Mouse (Mus musculus): ENCODE results near the gene Plppr2.

GRCm38 (mm10) chr9:21943638-21944037 lies 6.8 kb downstream of the Plppr2 start:
- no peak for TF ChIP-seq MAFK (IDR thresholded peaks at IDR 0.05; ENCODE audit: insufficient read depth, low read depth, low read length)
- TF ChIP-seq CHD2 (IDR thresholded peaks at IDR 0.05; ENCODE audit: low read depth, low read length), result no peak
- TF ChIP-seq ZC3H11A (IDR thresholded peaks at IDR 0.05; ENCODE audit: borderline replicate concordance, low read depth, low read length), result no peak
- TF ChIP-seq HCFC1 (IDR thresholded peaks at IDR 0.05; ENCODE audit: borderline replicate concordance, insufficient read depth, low read length), result no peak
- TF ChIP-seq ZNF384 (IDR thresholded peaks at IDR 0.05; ENCODE audit: low read depth, low read length), result no peak

Measured in ES-E14 (cell line).